Mouse (Mus musculus) kidney, adult 2 months (tissue): ENCODE data around the gene Zfp385b. TPM values are rescaled to one million over a fixed set of nuclear protein-coding genes. Genes with fewer than 3 reads are reported as not detected.
A peak's percentile ranks its signal among the peaks of the same experiment; 100 is the strongest.

Source experiments
- DNase-seq: peaks from one replicate; pipeline ENCODE4 v3.0.0; 2021
- H3K27ac ChIP-seq: fragments of 200-500 bp; 2 replicates; pipeline ENCODE4 v1.5.1; 2012; ENCODE audit warnings: low read depth, low read length, control low read depth, inconsistent platforms; ENCODE audit not compliant: insufficient read depth
- H3K27me3 ChIP-seq: fragments of 200-500 bp; replicated peaks from 2 replicates; pipeline ENCODE4 v1.6.1; 2012; ENCODE audit warnings: mild to moderate bottlenecking, moderate library complexity, low read length, inconsistent platforms; ENCODE audit not compliant: control insufficient read depth, insufficient read depth
- H3K36me3 ChIP-seq: fragments of 200-500 bp; 2 replicates; pipeline ENCODE4 v1.6.1; 2012; ENCODE audit warnings: mild to moderate bottlenecking, moderate library complexity, low read length, inconsistent platforms; ENCODE audit not compliant: control insufficient read depth, insufficient read depth
- H3K4me1 ChIP-seq: fragments of 200-500 bp; 2 replicates; pipeline ENCODE4 v1.6.1; 2011; ENCODE audit warnings: low read length; ENCODE audit not compliant: control insufficient read depth, insufficient read depth
- H3K4me3 ChIP-seq: fragments of 200-500 bp; 2 replicates; pipeline ENCODE4 v1.5.1; 2011; ENCODE audit warnings: mild to moderate bottlenecking, low read depth, low read length, control low read depth; ENCODE audit not compliant: insufficient read depth
- CTCF ChIP-seq: fragments of 200-500 bp; conservative IDR thresholded peaks from 2 replicates; pipeline ENCODE4 v1.5.1; 2011; ENCODE audit warnings: low read depth, mild to moderate bottlenecking, control low read depth, low read length, moderate library complexity, mixed read lengths; ENCODE audit not compliant: insufficient read depth, insufficient read length
- POLR2A ChIP-seq: fragments of 200-500 bp; IDR thresholded peaks from one replicate; pipeline ENCODE4 v1.6.1; 2011; ENCODE audit warnings: low read depth, low read length, control low read depth
- WGBS: fragments of 180-500 bp; shearing (Covaris S2); methylation state at CpG from one replicate; pipeline ENCODE4 v1.1.7; 2018; 5-methylcytosine and 5-hydroxymethylcytosine counted together
- polyA plus RNA-seq: library from polyadenylated mRNA; depleted of rRNA; stranded (reverse); fragments of >200 nt; gene quantifications from 2 replicates; pipeline ENCODE4 v1.2.3, GENCODE M21; 2012

Zfp385b gene
- polyA plus RNA-seq, 1 experiment = 12.9 TPM

GRCm38 (mm10) chr2:77409521-77410135 lies 409.8 kb downstream of the Zfp385b start:
- WGBS = 60% methylated on average over 5 of the region's 5 CpGs
- no peak for TF ChIP-seq POLR2A
- no peak for TF ChIP-seq CTCF

DNA sequence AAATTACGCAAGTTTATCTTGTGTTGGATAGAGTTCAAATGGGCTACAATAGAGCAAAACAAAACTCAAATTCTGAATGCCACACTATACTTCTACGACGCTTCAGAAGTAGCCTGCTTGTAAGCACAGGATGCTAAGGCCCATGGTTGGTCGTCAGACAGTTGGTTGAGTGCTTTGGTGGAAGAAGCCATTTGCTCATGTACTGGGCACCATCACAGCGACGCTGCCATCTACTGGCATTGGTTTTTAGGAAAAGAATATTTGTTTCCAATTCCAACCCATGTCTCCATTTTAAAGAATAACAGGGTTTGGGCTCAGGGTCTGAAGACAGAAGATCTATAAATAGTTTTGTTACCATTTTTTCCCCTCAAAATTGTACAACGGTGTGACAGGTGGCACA lies 410.5 kb downstream of the Zfp385b start:
- WGBS = 69% methylated on average over 7 of the region's 7 CpGs
- peak; percentile 4 for DNase-seq

More at GRCm38 (mm10) chr2:77409521-77410135, 409.8 kb downstream of the Zfp385b start:
- Histone ChIP-seq H3K4me1 (no peaks in the 10 kb centered on the region), H3K27ac (no peak overlapping the region), H3K4me3 (no peak overlapping the region), H3K36me3 (peaks cover 2% of the 10 kb centered on the region; the same call in 1 of the 2 replicates), H3K27me3 (no peaks in the 10 kb centered on the region)
- no peak for DNase-seq

GRCm38 (mm10) chr2:77402329-77402728 lies 417.1 kb downstream of the Zfp385b start:
- Histone ChIP-seq H3K36me3 (no peaks in the 10 kb centered on the region), H3K27me3 (0 out of 2 replicates have a peak, but pooled peaks cover 2% of the 10 kb centered on the region), H3K4me1 (no peaks in the 10 kb centered on the region), H3K27ac (no peak overlapping the region), H3K4me3 (no peak overlapping the region)
- 27% methylated on average over 13 of the region's 13 CpGs for WGBS
- no peak for TF ChIP-seq POLR2A
- TF ChIP-seq CTCF = no peak
- no peak for DNase-seq

More for the DNA sequence above, 410.5 kb downstream of the Zfp385b start:
- Histone ChIP-seq H3K4me1 (no peaks in the 10 kb centered on the region), H3K27me3 (no peaks in the 10 kb centered on the region), H3K36me3 (peaks cover 2% of the 10 kb centered on the region; the same call in 1 of the 2 replicates), H3K4me3 (no peak overlapping the region), H3K27ac (no peak overlapping the region)
- TF ChIP-seq CTCF = no peak; the same call in 1 of the 2 replicates

- WGBS = 14% methylated on average over 13 of the region's 13 CpGs
- Histone ChIP-seq H3K36me3 (no peaks in the 10 kb centered on the region), H3K27me3 (0 out of 2 replicates have a peak, but pooled peaks cover 2% of the 10 kb centered on the region), H3K27ac (no peak overlapping the region), H3K4me1 (no peaks in the 10 kb centered on the region), H3K4me3 (no peak overlapping the region)
- TF ChIP-seq POLR2A (no peak), CTCF (no peak)
- no peak for DNase-seq
Measured at GRCm38 (mm10) chr2:77401438-77402235, 417.8 kb downstream of the Zfp385b start.

- TF ChIP-seq CTCF = no peak
- no peak for TF ChIP-seq POLR2A
- Histone ChIP-seq H3K4me3 (no peak overlapping the region), H3K27me3 (no peaks in the 10 kb centered on the region), H3K27ac (no peak overlapping the region), H3K36me3 (no peaks in the 10 kb centered on the region), H3K4me1 (no peaks in the 10 kb centered on the region)
- no peak for DNase-seq
- 95% methylated on average over 7 of the region's 7 CpGs for WGBS
Measured at GRCm38 (mm10) chr2:77393881-77394280, 425.6 kb downstream of the Zfp385b start.

- TF ChIP-seq POLR2A = no peak
- TF ChIP-seq CTCF = no peak
- Histone ChIP-seq H3K4me3 (no peak overlapping the region), H3K4me1 (no peaks in the 10 kb centered on the region; the same call in 1 of the 2 replicates), H3K27ac (no peak overlapping the region), H3K36me3 (no peaks in the 10 kb centered on the region), H3K27me3 (no peaks in the 10 kb centered on the region)
- DNase-seq = no peak
- WGBS = 85% methylated on average over 6 of the region's 6 CpGs
Measured at GRCm38 (mm10) chr2:77388186-77388585, 431.3 kb downstream of the Zfp385b start.

DNA sequence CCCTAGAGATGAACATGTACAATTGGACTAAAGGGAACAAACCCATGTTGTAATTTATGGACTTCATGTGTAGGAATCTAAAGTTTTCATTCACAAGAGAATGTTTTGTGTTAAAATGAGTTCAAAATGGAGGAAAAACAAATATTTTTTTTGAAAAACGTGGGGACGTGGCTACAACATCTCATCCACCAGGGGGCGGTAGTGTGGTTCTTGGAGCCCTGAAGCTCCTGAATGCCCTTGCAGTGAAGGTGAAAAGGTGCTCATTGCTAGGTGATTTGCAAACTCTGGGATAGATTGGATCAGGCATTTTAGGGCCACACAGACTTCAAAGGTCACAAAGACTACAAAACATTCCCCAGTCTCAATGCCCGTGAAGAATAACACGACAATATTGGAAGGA lies 432.9 kb downstream of the Zfp385b start:
- peak; percentile 54 for DNase-seq
- Histone ChIP-seq H3K27ac (no peak overlapping the region), H3K27me3 (no peaks in the 10 kb centered on the region), H3K4me3 (no peak overlapping the region), H3K4me1 (no peaks in the 10 kb centered on the region; the same call in 1 of the 2 replicates), H3K36me3 (no peaks in the 10 kb centered on the region)
- TF ChIP-seq POLR2A = no peak
- peak; percentile 78 for TF ChIP-seq CTCF
- WGBS = 14% methylated on average over 5 of the region's 5 CpGs
